Mouse (Mus musculus): ENCODE data around the gene Zdhhc7.

Zdhhc7 gene

DNA sequence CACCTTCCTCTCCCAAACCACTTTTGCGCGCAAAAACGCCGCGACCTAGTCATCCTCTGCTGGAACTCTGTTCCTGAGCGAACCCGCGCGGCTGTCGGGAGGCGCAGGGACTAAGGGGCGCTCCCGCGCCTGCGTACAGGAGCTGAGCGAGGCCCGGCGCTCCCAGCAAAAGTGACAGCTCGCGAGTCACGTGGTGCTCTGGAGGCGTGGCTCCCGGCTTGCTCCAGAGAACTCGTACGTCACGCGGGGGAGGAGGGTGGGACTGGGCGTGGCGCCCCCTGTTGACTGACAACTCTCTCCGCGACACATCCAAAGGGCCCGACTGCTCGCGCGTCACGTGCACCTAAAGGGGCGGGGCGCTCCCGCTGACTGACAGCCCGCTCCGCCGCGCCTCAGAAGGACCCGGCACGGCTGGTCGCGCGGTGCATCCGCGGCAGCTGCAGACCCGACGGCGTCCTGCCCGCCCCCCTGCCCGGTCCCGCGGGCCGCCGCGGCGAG lies 12.5 kb upstream of the Zdhhc7 start, which contains the start of gene 6430548M08Rik:
6430548M08Rik (plus strand) TSS at position 395 of the 498 bp plus-strand sequence.
- peak; percentile 100 for DNase-seq

- DNase-seq, result peak; percentile 49 to 54
These were observed 12.0 kb upstream of the Zdhhc7 start for GRCm38 (mm10) chr8:120113306-120113705.

DNA sequence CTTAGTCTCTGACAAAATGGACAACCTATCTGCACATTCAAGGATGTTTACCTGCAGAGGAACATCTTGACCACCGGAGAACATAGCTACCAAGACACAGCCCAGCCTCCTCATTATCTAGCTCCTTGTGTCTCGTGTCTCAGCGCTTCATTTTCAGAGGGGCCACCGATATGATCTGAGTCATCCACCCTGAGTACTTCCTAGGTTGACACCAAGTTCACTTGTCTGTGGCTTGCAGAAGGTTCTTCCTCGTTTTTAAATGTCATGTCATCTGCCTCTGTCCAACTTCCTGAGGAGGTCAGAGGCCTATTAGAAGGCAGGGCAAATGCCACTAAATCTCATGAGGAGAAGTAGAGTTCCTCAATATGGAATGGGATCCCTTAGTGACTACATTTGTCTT lies 11.3 kb upstream of the Zdhhc7 start:
- DNase-seq, result no peak

DNA sequence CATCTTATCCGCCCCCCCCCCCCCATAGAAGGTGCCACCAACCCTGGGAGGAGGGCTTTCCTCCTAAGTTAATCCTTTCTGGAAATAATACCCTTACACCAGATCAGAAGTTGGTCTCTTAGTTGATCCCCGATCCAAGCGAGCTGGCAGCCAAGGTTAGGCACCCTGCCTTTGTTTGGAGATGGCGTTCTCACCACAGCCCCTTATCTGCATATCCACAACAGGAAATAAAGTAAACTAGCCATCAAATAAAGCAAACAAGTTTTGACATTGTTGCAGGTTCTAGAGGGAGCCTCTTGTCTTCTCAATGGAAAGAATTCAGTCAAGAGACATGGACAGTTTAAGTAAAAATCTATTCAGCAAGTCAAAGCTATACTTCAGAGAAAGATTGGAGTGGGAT lies 10.1 kb upstream of the Zdhhc7 start:
- no peak for DNase-seq

GRCm38 (mm10) chr8:120110966-120111365 lies 9.7 kb upstream of the Zdhhc7 start:
- DNase-seq, result no peak

DNA sequence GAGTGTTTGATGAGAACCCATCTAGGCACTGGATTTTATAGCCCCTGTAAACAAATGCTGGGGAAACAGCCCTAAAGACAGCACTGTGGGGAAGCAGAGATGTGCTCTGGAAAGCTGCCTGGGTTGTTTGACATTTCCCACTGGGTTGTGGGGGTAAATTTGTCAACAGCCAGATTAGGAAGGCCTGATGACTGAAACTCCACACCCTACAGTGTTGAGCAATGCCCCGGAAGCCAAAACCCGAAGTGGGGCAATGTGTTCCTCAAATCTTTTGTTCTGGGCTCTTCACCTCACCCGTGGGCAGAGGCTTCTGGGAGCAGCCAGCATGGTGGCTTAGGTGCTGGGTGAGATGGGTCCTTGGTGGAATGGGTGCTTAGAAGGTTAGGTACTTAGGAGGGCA lies 7.9 kb upstream of the Zdhhc7 start:
- no peak for DNase-seq

DNA sequence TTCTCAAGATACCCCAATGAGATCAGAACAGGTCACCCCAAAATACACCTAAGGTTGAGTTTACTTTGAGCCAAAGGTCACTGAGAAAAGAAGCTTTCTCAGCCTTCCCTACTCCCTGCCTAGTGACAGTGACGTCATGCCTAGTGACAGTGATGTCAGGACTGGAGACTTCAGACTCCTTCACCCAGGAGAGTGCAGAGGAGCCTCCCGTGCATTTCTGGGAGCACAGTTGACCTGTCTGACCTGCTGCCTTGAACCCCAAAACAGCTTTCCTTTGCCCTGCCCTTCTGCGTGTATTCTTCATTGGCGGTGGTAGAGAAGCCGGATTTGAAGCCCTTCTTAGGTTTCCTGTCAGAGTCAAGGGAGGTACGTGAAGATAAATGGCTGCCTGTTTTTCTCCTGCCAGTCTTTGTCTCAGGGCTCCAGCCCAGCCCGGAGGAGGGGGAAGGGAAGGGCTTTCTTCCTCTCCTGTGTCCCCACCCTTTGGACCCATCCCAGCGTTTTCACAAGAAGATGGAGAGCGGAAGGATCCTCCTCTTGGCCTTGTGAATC lies 3.5 kb upstream of the Zdhhc7 start:
- DNase-seq, result no peak

- no peak for DNase-seq
These were observed 2.6 kb upstream of the Zdhhc7 start for GRCm38 (mm10) chr8:120103916-120104315.

- DNase-seq, result no peak
These were observed 754 bp downstream of the Zdhhc7 start for GRCm38 (mm10) chr8:120100388-120101067.

- no peak for DNase-seq
These were observed 4.8 kb downstream of the Zdhhc7 start for GRCm38 (mm10) chr8:120096486-120096885.

DNA sequence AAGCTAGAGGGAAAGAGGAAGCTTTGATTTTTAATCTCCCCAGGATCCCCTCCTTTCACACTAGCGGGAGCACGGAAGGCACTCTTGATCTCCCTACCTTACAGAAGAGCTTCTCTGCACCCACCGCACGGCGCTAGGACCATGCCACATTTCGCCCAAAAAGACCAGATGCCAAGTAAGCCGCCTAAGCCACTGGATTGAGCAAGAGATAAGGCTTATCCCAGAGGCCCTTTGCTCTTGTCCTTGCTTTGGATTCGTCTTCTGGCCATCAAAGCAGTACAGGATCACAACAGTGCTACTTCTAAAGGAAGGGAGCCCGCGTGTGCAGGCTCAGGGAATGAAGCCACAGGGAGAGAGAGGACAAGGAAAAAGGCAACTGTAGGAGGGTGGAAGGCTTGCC lies 6.5 kb downstream of the Zdhhc7 start:
- no peak for DNase-seq

- no peak for DNase-seq
These were observed 8.2 kb downstream of the Zdhhc7 start for GRCm38 (mm10) chr8:120093103-120093502.

GRCm38 (mm10) chr8:120091032-120091431 lies 10.2 kb downstream of the Zdhhc7 start:
- peak; percentile 42 to 44 for DNase-seq

- DNase-seq, result no peak
These were observed 11.8 kb downstream of the Zdhhc7 start for GRCm38 (mm10) chr8:120089511-120089910.

DNA sequence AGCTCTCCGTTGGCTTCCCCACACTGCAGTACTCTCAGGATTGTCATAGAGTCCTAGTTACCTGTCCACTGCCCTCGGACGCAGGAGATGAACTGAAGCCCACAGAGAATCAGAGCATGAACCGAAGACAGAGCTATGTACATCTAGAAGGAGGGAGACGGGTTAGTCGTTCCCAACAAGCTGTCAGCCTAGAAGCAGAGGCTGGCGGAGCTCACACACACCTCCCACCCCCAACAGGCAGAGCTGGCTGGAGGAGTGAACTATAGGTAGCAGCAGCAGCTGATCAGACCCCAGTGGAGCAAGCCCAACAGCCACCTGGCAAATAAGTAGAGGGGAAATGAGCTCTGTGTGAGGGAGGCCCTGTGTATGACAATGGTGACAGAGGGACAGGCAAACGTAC lies 16.5 kb downstream of the Zdhhc7 start:
- no peak for DNase-seq

GRCm38 (mm10) chr8:120083261-120083660 lies 18.0 kb downstream of the Zdhhc7 start:
- peak; percentile 68 to 79 for DNase-seq

- DNase-seq, result no peak
These were observed 21.9 kb downstream of the Zdhhc7 start for GRCm38 (mm10) chr8:120079361-120079760.

GRCm38 (mm10) chr8:120078080-120078479 lies 23.2 kb downstream of the Zdhhc7 start:
- DNase-seq, result peak; percentile 93 to 94

GRCm38 (mm10) chr8:120075347-120075746 lies 25.9 kb downstream of the Zdhhc7 start:
- no peak for DNase-seq

DNA sequence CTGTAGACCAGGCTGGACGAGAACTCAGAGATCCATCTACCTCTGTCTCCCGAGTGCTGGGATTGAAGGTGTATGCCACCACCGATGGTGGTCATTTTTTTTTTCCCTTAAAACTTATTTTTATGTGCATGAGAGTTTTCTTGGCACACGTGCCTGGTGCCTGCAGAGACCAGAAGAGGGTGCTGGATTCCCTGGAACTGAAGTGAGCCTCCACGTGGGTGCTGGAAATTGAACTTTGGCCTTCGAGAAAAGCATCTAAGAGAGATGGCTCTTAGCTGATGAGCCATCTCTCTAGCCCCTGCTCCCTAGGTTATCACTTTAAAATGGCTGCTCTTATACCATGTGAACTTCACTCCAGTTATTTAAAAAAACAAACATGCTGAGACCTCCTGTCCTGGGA lies 26.8 kb downstream of the Zdhhc7 start:
- DNase-seq, result no peak

DNA sequence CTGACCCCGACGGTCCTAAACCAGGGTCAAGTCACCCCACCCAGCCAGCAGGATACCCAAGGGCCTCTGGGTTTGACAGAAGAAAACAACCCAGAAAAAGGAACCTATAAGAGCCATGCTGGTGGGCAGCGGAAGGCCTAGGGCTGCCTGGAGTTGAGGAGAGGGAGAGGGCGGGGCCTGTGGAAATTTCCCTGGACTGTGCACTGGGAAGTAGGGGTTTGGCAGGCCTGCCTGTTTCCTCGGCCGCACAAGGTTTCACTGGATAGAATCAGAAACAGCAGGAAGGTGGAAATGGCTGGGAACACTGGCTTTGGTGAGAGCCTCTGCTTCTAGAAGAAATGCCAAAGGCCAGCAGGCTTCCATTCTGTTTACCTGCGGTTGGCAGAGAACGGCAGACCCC lies 28.5 kb downstream of the Zdhhc7 start:
- peak; percentile 47 to 54 for DNase-seq

DNA sequence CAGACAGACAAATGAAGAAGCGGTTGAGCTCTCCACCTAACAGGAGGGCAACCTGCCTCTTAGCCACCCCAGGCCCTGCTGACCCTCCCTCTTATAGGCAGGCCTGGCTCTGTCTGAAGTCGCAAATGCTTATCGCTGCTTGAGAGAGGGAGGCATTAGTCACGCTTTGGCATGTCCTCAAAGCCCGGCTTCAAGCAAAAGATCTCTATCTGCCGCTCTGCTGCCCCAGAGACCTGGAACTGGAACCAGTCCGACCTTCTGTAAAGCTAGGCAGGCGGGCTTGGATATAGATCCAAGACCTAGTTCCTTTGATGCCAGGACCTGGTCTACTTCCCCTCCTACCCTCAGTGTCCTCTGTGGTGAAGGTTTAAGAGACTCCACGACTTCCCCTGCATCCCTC lies 29.0 kb downstream of the Zdhhc7 start:
- peak; percentile 86 to 91 for DNase-seq

GRCm38 (mm10) chr8:120071684-120072083 lies 29.6 kb downstream of the Zdhhc7 start:
- peak; percentile 92 to 95 for DNase-seq

GRCm38 (mm10) chr8:120067936-120068668 lies 33.2 kb downstream of the Zdhhc7 start:
- peak; percentile 74 to 78 for DNase-seq

Measured in cerebellum, postnatal 10 days (tissue).